Mouse (Mus musculus) ES-E14 (cell line): Measurements from ENCODE around the gene Bod1l. TPM values are rescaled to one million over a fixed set of nuclear protein-coding genes. Genes with fewer than 3 reads are reported as not detected.

ENCODE experiments used
- DNase-seq: peaks from one replicate; pipeline ENCODE4 v3.0.0-alpha.2; 2013; ENCODE audit warnings: low read depth, low spot score
- H3K27ac ChIP-seq: 2 replicates; pipeline ENCODE4 v1.5.1; 2012; ENCODE audit warnings: low read depth, mild to moderate bottlenecking, low read length, moderate library complexity, mixed read lengths; ENCODE audit not compliant: poor library complexity, insufficient read depth, severe bottlenecking
- H3K36me3 ChIP-seq: 2 replicates; pipeline ENCODE4 v1.6.1; 2012; ENCODE audit warnings: mild to moderate bottlenecking, low read length, moderate library complexity, mixed read lengths; ENCODE audit not compliant: control insufficient read depth, poor library complexity, insufficient read depth, severe bottlenecking
- H3K4me1 ChIP-seq, 2 experiments: fragments of 150-350 bp in 1 of 2; sonication (generic) in 1 of 2; 2 replicates each; pipeline ENCODE4 v1.6.1; 2012; ENCODE audit warnings: low read length in 2 of 2, mild to moderate bottlenecking in 1 of 2, mixed read lengths in 1 of 2; ENCODE audit not compliant: control insufficient read depth in 2 of 2, insufficient read depth in 2 of 2, poor library complexity in 1 of 2
- H3K4me3 ChIP-seq, 2 experiments: fragments of 150-350 bp in 1 of 2; sonication (generic) in 1 of 2; 2 replicates each; pipeline ENCODE4 v1.5.1; 2012; ENCODE audit warnings: low read length in 2 of 2, low read depth in 1 of 2, mild to moderate bottlenecking in 1 of 2, mixed read lengths in 1 of 2; ENCODE audit not compliant: insufficient read depth in 1 of 2, poor library complexity in 1 of 2, severe bottlenecking in 1 of 2
- H3K9ac ChIP-seq: 2 replicates; pipeline ENCODE4 v1.6.1; 2012; ENCODE audit warnings: low read depth, mild to moderate bottlenecking, low read length, mixed read lengths; ENCODE audit not compliant: poor library complexity, insufficient read depth, severe bottlenecking
- H3K9me3 ChIP-seq: fragments of 150-350 bp; sonication (generic); 2 replicates; pipeline ENCODE4 v1.6.1; 2012; ENCODE audit warnings: low read depth, mild to moderate bottlenecking, low read length; ENCODE audit not compliant: control insufficient read depth, insufficient read depth
- CHD2 ChIP-seq: IDR thresholded peaks from 2 replicates; pipeline ENCODE4 v1.6.1; 2014; ENCODE audit warnings: mild to moderate bottlenecking, low read depth, low read length, inconsistent platforms
- HCFC1 ChIP-seq: IDR thresholded peaks from 2 replicates; pipeline ENCODE4 v1.6.1; 2012; ENCODE audit warnings: low read length, inconsistent platforms, borderline replicate concordance; ENCODE audit not compliant: insufficient read depth
- MAFK ChIP-seq: IDR thresholded peaks from 2 replicates; pipeline ENCODE4 v1.6.1; 2014; ENCODE audit warnings: mild to moderate bottlenecking, low read depth, low read length, inconsistent platforms; ENCODE audit not compliant: insufficient read depth
- ZC3H11A ChIP-seq: IDR thresholded peaks from 2 replicates; pipeline ENCODE4 v1.6.1; 2012; ENCODE audit warnings: low read depth, mild to moderate bottlenecking, inconsistent platforms, low read length, borderline replicate concordance
- ZNF384 ChIP-seq: IDR thresholded peaks from 2 replicates; pipeline ENCODE4 v1.6.1; 2012; ENCODE audit warnings: low read depth, low read length, inconsistent platforms
- in situ Hi-C, 2 experiments: fragments of 600-800 bp; cut with MboI; formaldehyde crosslinking; loops; one replicate each; pipeline ENCODE4 v1.15.1; 2025; ENCODE audit warnings: low sequenced_read_pairs in 2 of 2, inconsistent platforms in 1 of 2; ENCODE audit not compliant: unreplicated experiment in 2 of 2
- total RNA-seq: library from RNA; depleted of rRNA; stranded (reverse); fragments of 300-350 nt; gene quantifications from 2 replicates; pipeline ENCODE4 v1.2.3, GENCODE M21; 2012

Bod1l gene
- total RNA-seq, 1 experiment, result 67.2 TPM

GRCm38 (mm10) chr5:41811279-41811678 lies 32.8 kb downstream of the Bod1l start:
- Histone ChIP-seq H3K27ac (no peak overlapping the region), H3K36me3 (peaks cover 7% of the 10 kb centered on the region)
- in situ Hi-C loops, result loop anchor here in 1 of 2 experiments (25.0 kb wide), 1 partner anchor 99 kb away; the partner anchor contains the start of gene Rab28

GRCm38 (mm10) chr5:41807383-41807782 lies 36.7 kb downstream of the Bod1l start:
- H3K4me3 ChIP-seq, result no peak overlapping the region
- no peak overlapping the region for H3K9ac ChIP-seq
- TF ChIP-seq HCFC1, result no peak
- TF ChIP-seq ZNF384, result no peak
- no peak for TF ChIP-seq ZC3H11A
- no peak for TF ChIP-seq CHD2
- TF ChIP-seq MAFK, result no peak
- peaks cover 4% of the 10 kb centered on the region for H3K36me3 ChIP-seq
- no peak overlapping the region for H3K27ac ChIP-seq
- no peaks in the 10 kb centered on the region for H3K4me1 ChIP-seq
- DNase-seq, result no peak
- no peaks in the 10 kb centered on the region for H3K9me3 ChIP-seq
- in situ Hi-C loops, result loop anchor here in 1 of 2 experiments (25.0 kb wide), 1 partner anchor 95 kb away; the partner anchor contains the start of gene Rab28

More at GRCm38 (mm10) chr5:41811279-41811678, 32.8 kb downstream of the Bod1l start:
- DNase-seq, result no peak
- Histone ChIP-seq H3K4me1 (no peaks in the 10 kb centered on the region), H3K4me3 (no peak overlapping the region), H3K9ac (no peak overlapping the region), H3K9me3 (no peaks in the 10 kb centered on the region)
- no peak for TF ChIP-seq HCFC1
- TF ChIP-seq ZNF384, result no peak
- TF ChIP-seq CHD2, result no peak
- no peak for TF ChIP-seq MAFK
- TF ChIP-seq ZC3H11A, result no peak

GRCm38 (mm10) chr5:41806176-41806575 lies 37.9 kb downstream of the Bod1l start:
- Histone ChIP-seq H3K36me3 (peaks cover 2% of the 10 kb centered on the region; the same call in 1 of the 2 replicates), H3K4me3 (no peak overlapping the region), H3K9ac (no peak overlapping the region), H3K4me1 (no peaks in the 10 kb centered on the region), H3K9me3 (no peaks in the 10 kb centered on the region), H3K27ac (no peak overlapping the region)
- DNase-seq, result no peak
- TF ChIP-seq ZC3H11A (no peak), ZNF384 (no peak), CHD2 (no peak), HCFC1 (no peak), MAFK (no peak)
- in situ Hi-C loops, result loop anchor here in 1 of 2 experiments (25.0 kb wide), 1 partner anchor 94 kb away; the partner anchor contains the start of gene Rab28

DNA sequence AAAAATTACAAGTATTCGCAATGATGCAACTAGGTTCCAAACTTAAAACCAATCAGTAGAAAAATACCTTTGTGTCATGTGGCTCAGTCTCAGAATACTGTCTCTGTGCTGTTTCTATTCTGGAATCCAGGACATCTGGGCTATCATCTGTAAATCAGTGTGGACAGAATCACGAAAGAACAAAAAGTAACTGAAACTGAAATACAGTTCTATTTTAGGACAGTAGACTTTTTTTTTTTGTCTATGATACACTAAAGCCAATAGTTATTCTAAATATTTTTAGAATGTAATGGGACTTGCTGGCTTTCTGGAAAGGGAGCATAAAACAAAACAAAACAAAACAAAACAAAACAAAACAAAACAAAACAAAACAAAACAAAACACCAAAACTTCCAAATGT lies 39.0 kb downstream of the Bod1l start:
- DNase-seq, result no peak
- Histone ChIP-seq H3K4me3 (no peak overlapping the region), H3K27ac (no peak overlapping the region), H3K9me3 (no peaks in the 10 kb centered on the region), H3K36me3 (peaks cover 8% of the 10 kb centered on the region), H3K9ac (no peak overlapping the region), H3K4me1 (no peaks in the 10 kb centered on the region)
- TF ChIP-seq ZNF384, result no peak
- no peak for TF ChIP-seq CHD2
- TF ChIP-seq MAFK, result no peak
- no peak for TF ChIP-seq HCFC1
- TF ChIP-seq ZC3H11A, result no peak
- in situ Hi-C loops, result loop anchor here in 1 of 2 experiments (25.0 kb wide), 1 partner anchor 93 kb away; the partner anchor contains the start of gene Rab28

DNA sequence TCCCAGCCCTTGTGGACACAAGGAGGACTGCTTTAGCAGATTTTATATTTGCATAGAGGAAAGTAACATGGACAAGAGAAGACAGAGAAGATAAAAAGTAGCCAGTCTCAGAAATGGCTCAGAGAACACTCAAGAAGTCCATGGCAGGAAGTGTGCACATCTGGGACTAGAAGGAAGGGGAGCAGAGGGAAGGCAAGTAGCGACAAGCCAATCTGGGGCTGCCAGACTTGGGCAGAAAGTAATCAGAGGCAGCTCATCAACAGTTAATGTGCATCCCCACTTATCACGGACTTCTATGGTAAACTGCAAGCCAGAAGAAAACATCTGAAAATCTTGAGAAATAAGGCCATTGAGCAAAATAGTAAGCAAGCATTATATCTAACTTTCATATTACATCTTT lies 39.5 kb downstream of the Bod1l start:
- Histone ChIP-seq H3K36me3 (peaks cover 8% of the 10 kb centered on the region), H3K9me3 (no peaks in the 10 kb centered on the region), H3K4me1 (no peaks in the 10 kb centered on the region), H3K9ac (no peak overlapping the region), H3K27ac (no peak overlapping the region), H3K4me3 (no peak overlapping the region)
- TF ChIP-seq ZC3H11A (no peak), MAFK (no peak), CHD2 (no peak), ZNF384 (no peak), HCFC1 (no peak)
- no peak for DNase-seq
- in situ Hi-C loops, result loop anchor here in 1 of 2 experiments (25.0 kb wide), 1 partner anchor 92 kb away; the partner anchor contains the start of gene Rab28
